Mouse (Mus musculus) stomach, postnatal 0 days (tissue): ENCODE measurements around the gene 1700001P01Rik.

Experiments used
- CTCF ChIP-seq: IDR thresholded peaks from 2 replicates; pipeline ENCODE4 v1.5.1; 2016; ENCODE audit warnings: antibody characterized with exemption, low read depth, mild to moderate bottlenecking, moderate library complexity
- EP300 ChIP-seq: optimal IDR thresholded peaks from 2 replicates; pipeline ENCODE3; 2016; ENCODE audit warnings: antibody characterized with exemption

DNA sequence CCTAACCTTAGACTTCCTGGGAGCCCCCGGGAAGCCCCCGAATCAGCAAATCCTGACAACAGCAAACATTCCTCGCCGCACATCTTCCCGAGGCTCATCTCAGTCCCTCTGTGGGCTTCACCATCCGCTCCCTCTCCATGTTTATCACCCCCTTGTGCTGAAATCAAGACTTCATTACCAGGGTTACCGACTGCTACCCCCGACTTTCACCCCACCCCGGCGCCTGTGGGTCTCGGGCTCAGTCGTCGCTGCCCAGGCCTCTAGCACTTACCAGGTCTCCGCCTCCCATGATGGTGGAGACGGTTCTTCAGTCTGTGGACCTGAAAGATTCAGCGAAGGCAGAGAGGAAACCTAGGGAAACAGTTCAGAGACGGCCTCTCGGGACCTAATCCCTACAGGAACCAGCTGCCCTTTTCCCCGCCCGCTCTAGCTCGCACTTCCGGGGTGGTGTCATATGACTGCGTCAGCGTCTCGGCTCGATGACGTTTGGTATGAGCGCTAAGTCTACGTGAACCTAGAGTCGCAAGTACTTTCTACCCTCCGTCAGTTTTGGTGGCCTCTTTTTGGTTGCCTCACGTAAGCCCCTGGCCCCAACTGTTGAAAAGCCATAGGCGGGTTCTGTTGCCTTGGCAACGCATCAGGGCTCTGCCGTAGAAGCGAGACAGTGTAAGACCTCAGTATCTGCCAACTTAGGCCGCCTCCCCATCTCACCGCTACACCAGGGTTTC is 9.4 kb downstream of the 1700001P01Rik start, which contains the start of gene Cwc25:
- TF ChIP-seq CTCF (no peak), EP300 (no peak)
